Mouse (Mus musculus) limb, embryonic 14.5 days (tissue): Measurements from ENCODE around the gene Nudcd3. TPM values are rescaled to one million over a fixed set of nuclear protein-coding genes. Genes with fewer than 3 reads are reported as not detected.

Source experiments
- ATAC-seq: fragments of 200-750 bp; cut with Nextera tagmentation; 2 replicates; pipeline ENCODE4 v1.8.0; 2017; ENCODE audit warnings: low read depth, moderate number of reproducible peaks, moderate TSS enrichment; ENCODE audit not compliant: low FRiP score
- DNase-seq: peaks from one replicate; pipeline ENCODE4 v3.0.0-alpha.2; 2015; ENCODE audit warnings: low spot score
- H3K27ac ChIP-seq: fragments of 300-500 bp; sonication (generic); replicated peaks from 2 replicates; pipeline ENCODE4 v1.5.1; 2014; ENCODE audit warnings: low read depth, mild to moderate bottlenecking, low read length, moderate library complexity, mixed read lengths
- H3K27me3 ChIP-seq: fragments of 300-500 bp; sonication (generic); 2 replicates; pipeline ENCODE4 v1.6.1; 2014; ENCODE audit warnings: low read length, mixed read lengths; ENCODE audit not compliant: control insufficient read depth, insufficient read depth
- H3K36me3 ChIP-seq: fragments of 300-500 bp; sonication (generic); 2 replicates; pipeline ENCODE4 v1.6.1; 2014; ENCODE audit warnings: mild to moderate bottlenecking, low read length, moderate library complexity, mixed read lengths; ENCODE audit not compliant: control insufficient read depth, insufficient read depth
- H3K4me1 ChIP-seq: fragments of 300-500 bp; sonication (generic); 2 replicates; pipeline ENCODE4 v1.6.1; 2014; ENCODE audit warnings: antibody characterized with exemption, low read length, mixed read lengths; ENCODE audit not compliant: control insufficient read depth, insufficient read depth
- H3K4me2 ChIP-seq: fragments of 300-500 bp; sonication (generic); replicated peaks from 2 replicates; pipeline ENCODE4 v1.6.1; 2014; ENCODE audit warnings: low read depth, mild to moderate bottlenecking, low read length, moderate library complexity; ENCODE audit not compliant: severe bottlenecking
- H3K4me3 ChIP-seq: fragments of 300-500 bp; sonication (generic); replicated peaks from 2 replicates; pipeline ENCODE4 v1.5.1; 2014; ENCODE audit warnings: low read length
- H3K9ac ChIP-seq: fragments of 300-500 bp; sonication (generic); 2 replicates; pipeline ENCODE4 v1.6.1; 2014; ENCODE audit warnings: mild to moderate bottlenecking, low read depth, low read length, moderate library complexity; ENCODE audit not compliant: severe bottlenecking
- H3K9me3 ChIP-seq: fragments of 300-500 bp; sonication (generic); 2 replicates; pipeline ENCODE4 v1.6.1; 2016; ENCODE audit warnings: low read length; ENCODE audit not compliant: control insufficient read depth
- POLR2A ChIP-seq: fragments of 200-500 bp; IDR thresholded peaks from 2 replicates; pipeline ENCODE4 v1.8.0; 2012; ENCODE audit warnings: inconsistent platforms, mild to moderate bottlenecking, moderate library complexity, borderline replicate concordance; ENCODE audit not compliant: insufficient read depth, insufficient read length; ENCODE audit errors: extremely low read depth
- WGBS: fragments of 180-500 bp; shearing (Covaris S2); extraction: QIAGEN DNeasy Blood & Tissue Kit; methylation state at CpG from one replicate; pipeline ENCODE4 v1.1.7; 2014; 5-methylcytosine and 5-hydroxymethylcytosine counted together
- polyA plus RNA-seq, 2 experiments: library from polyadenylated mRNA; depleted of rRNA in 1 of 2; stranded (reverse) in 1 of 2; unstranded in 1 of 2; fragments of >200 nt; fragmentation: Nextera tagmentation in 1 of 2; extraction: Ambion mirVana in 1 of 2; gene quantifications; 2 replicates each; pipeline versions ENCODE4 v1.2.1 to v1.2.3; 2012 to 2014

Gene Nudcd3
- polyA plus RNA-seq, 2 experiments, result 32.1 to 45.9 TPM

- no peak for ATAC-seq
Observed at GRCm38 (mm10) chr11:6066176-6066575, 134.0 kb downstream of the Nudcd3 start, which contains the start of gene Camk2b. TSS of gene Camk2b (minus strand) at chr11:6066362.

GRCm38 (mm10) chr11:6065551-6066121 is 134.6 kb downstream of the Nudcd3 start:
- WGBS, result 2% methylated on average over 27 of the region's 95 CpGs
- Histone ChIP-seq H3K36me3 (no peaks in the 10 kb centered on the region), H3K4me2 (peak overlapping the region; percentile 94), H3K4me3 (peak overlapping the region; percentile 55), H3K27ac (no peak overlapping the region), H3K4me1 (peaks cover 5% of the 10 kb centered on the region; the same call in 1 of the 2 replicates), H3K9me3 (no peaks in the 10 kb centered on the region), H3K27me3 (peaks cover 78% of the 10 kb centered on the region), H3K9ac (peak overlapping the region; percentile 44; the same call in 1 of the 2 replicates)
- peak; percentile 64; the same call in 1 of the 2 replicates for ATAC-seq
- DNase-seq, result peak; percentile 28
- no peak for TF ChIP-seq POLR2A

More at GRCm38 (mm10) chr11:6066176-6066575, 134.0 kb downstream of the Nudcd3 start, which contains the start of gene Camk2b:
- TF ChIP-seq POLR2A, result no peak
- no peak for DNase-seq
- Histone ChIP-seq H3K27ac (no peak within 1 kb of the TSS), H3K9ac (peak within 1 kb of the TSS; percentile 44; the same call in 1 of the 2 replicates), H3K36me3 (no peaks in the 10 kb centered on the region), H3K27me3 (peaks cover 78% of the 10 kb centered on the region), H3K9me3 (no peaks in the 10 kb centered on the region), H3K4me3 (peak within 1 kb of the TSS; percentile 55), H3K4me2 (peak within 1 kb of the TSS; percentile 94), H3K4me1 (peaks cover 5% of the 10 kb centered on the region; the same call in 1 of the 2 replicates)
- WGBS, result 21% methylated on average over 6 of the region's 6 CpGs

DNA sequence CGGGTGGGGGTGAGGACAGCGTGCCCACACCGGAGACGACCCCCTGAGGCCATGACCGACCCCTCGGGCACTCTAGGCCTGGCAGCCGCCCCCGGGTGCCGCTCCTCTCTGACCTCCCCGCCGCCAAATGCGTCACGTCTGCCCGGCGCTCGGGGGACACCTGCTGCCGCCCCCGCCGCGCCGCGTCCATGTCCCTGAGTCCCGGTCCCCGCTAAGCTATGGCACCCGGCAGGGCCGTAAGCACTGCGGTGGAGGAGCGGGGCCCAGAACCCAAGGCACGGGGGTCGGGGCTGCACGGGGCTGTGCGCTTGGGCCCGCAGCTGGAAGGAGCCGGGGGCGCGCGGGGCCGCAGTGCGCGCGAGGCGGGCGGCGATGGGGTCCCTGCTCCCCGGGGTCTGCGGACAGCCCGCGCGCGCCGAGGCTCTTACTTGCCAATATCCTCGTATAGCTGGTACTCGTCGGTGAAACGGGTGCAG is 135.1 kb downstream of the Nudcd3 start:
- Histone ChIP-seq H3K27ac (no peak overlapping the region), H3K36me3 (no peaks in the 10 kb centered on the region), H3K4me1 (peaks cover 5% of the 10 kb centered on the region; the same call in 1 of the 2 replicates), H3K4me2 (peak overlapping the region; percentile 94), H3K27me3 (peaks cover 78% of the 10 kb centered on the region), H3K4me3 (peak overlapping the region; percentile 55), H3K9ac (peak overlapping the region; percentile 44; the same call in 1 of the 2 replicates), H3K9me3 (no peaks in the 10 kb centered on the region)
- WGBS, result 2% methylated on average over 34 of the region's 55 CpGs
- TF ChIP-seq POLR2A, result no peak
- no peak for ATAC-seq
- no peak for DNase-seq

DNA sequence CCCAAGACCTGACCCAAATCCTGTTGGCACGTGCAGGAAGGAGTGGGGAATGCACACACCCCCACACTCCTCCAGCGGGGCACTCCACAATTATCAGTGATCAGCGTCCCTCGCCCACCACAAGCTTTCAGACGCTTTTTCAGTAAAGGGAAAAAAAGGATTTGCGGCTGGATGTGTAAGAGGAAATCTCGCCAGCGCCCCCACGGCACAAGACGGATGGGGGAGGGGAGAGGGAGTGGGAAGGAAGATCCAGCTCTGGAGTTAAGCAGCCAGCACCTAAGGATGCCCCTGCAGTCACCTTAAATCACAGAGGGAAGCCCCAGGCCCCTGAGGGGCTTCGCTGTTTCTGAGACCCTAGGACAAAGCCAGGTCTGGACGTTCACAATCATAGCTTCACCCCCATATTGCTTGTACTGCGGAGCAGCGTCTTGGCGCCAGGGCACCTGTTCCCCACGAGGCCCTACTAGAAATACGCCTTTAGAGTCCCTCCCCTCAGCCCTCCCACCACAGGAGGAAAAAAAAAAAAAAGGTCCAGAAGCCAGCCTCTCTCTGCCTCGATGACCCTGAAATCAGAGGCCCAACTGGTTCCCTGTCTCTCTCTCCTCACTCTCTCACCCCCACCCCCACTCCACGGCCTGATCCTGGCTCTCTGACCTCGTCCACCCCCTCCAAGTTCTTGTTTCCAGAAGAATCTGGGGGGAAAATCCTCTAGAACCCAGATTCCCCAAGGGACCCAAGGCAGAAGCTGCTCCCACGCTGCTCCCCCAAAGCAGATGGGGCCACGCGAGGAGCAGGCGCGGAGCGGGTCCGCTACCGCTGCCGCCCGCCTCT is 135.8 kb downstream of the Nudcd3 start:
- Histone ChIP-seq H3K27me3 (peaks cover 73% of the 10 kb centered on the region), H3K27ac (no peak overlapping the region), H3K36me3 (no peaks in the 10 kb centered on the region), H3K4me2 (peak overlapping the region; percentile 94), H3K4me3 (peak overlapping the region; percentile 55), H3K4me1 (peaks cover 5% of the 10 kb centered on the region; the same call in 1 of the 2 replicates), H3K9ac (peak overlapping the region; percentile 44; the same call in 1 of the 2 replicates), H3K9me3 (no peaks in the 10 kb centered on the region)
- WGBS, result 3% methylated on average over 30 of the region's 30 CpGs
- TF ChIP-seq POLR2A, result no peak
- DNase-seq, result no peak
- ATAC-seq, result no peak
